Mouse (Mus musculus) yolk sac, embryonic 10.5 days (tissue): ENCODE data around the gene Tmem9b.

Experiments
- DNase-seq: peaks from one replicate; pipeline ENCODE4 v3.0.0-alpha.2; 2017; ENCODE audit warnings: low spot score

The Tmem9b gene

GRCm38 (mm10) chr7:109739822-109740370 is 12.8 kb downstream of the Tmem9b start:
- no peak for DNase-seq

GRCm38 (mm10) chr7:109734806-109735205 is 17.9 kb downstream of the Tmem9b start:
- no peak for DNase-seq

GRCm38 (mm10) chr7:109731626-109732025 is 21.0 kb downstream of the Tmem9b start, which contains the start of gene Ascl3:
TSS of gene Ascl3 (minus strand) at chr7:109731726.
- no peak for DNase-seq

GRCm38 (mm10) chr7:109723697-109724096 is 29.0 kb downstream of the Tmem9b start, which contains the start of gene BC051019:
TSS of gene BC051019 (minus strand) at chr7:109723850.
- no peak for DNase-seq

- no peak for DNase-seq
Observed at GRCm38 (mm10) chr7:109723114-109723513, 29.6 kb downstream of the Tmem9b start.

- DNase-seq: no peak
Observed at GRCm38 (mm10) chr7:109722618-109723017, 30.1 kb downstream of the Tmem9b start.

GRCm38 (mm10) chr7:109719286-109719685 is 33.4 kb downstream of the Tmem9b start:
- peak; percentile 15 for DNase-seq

- DNase-seq: no peak
Observed at GRCm38 (mm10) chr7:109713434-109713982, 39.2 kb downstream of the Tmem9b start.

- DNase-seq: no peak
Observed at GRCm38 (mm10) chr7:109712198-109712597, 40.5 kb downstream of the Tmem9b start.

- no peak for DNase-seq
Observed at GRCm38 (mm10) chr7:109710069-109710468, 42.6 kb downstream of the Tmem9b start.

GRCm38 (mm10) chr7:109708961-109709382 is 43.7 kb downstream of the Tmem9b start:
- DNase-seq: peak; percentile 35

- DNase-seq: peak; percentile 18
Observed at GRCm38 (mm10) chr7:109707023-109707785, 45.5 kb downstream of the Tmem9b start.

GRCm38 (mm10) chr7:109704461-109704860 is 48.2 kb downstream of the Tmem9b start:
- no peak for DNase-seq

GRCm38 (mm10) chr7:109704016-109704377 is 48.7 kb downstream of the Tmem9b start:
- no peak for DNase-seq

GRCm38 (mm10) chr7:109703190-109704015 is 49.3 kb downstream of the Tmem9b start, which contains the start of the genes St5 and Akip1:
TSS of gene St5 (minus strand) at chr7:109703605.
TSS of gene Akip1 (plus strand) at chr7:109703690.
- DNase-seq: peak; percentile 97

- no peak for DNase-seq
Observed at GRCm38 (mm10) chr7:109702721-109703120, 50.0 kb downstream of the Tmem9b start.

GRCm38 (mm10) chr7:109700213-109700612 is 52.5 kb downstream of the Tmem9b start:
- no peak for DNase-seq

- no peak for DNase-seq
Observed at GRCm38 (mm10) chr7:109695339-109695726, 57.3 kb downstream of the Tmem9b start.

- no peak for DNase-seq
Observed at GRCm38 (mm10) chr7:109694576-109695338, 57.9 kb downstream of the Tmem9b start.

- no peak for DNase-seq
Observed at GRCm38 (mm10) chr7:109690961-109691360, 61.7 kb downstream of the Tmem9b start.

GRCm38 (mm10) chr7:109690101-109690500 is 62.6 kb downstream of the Tmem9b start:
- no peak for DNase-seq
